Mouse (Mus musculus) neural tube, embryonic 13.5 days (tissue): ENCODE results near the gene Secisbp2. TPM values are rescaled to one million over a fixed set of nuclear protein-coding genes. Genes with fewer than 3 reads are reported as not detected.

Experiments used
- ATAC-seq: fragments of 200-750 bp; cut with Nextera tagmentation; 2 replicates; pipeline ENCODE4 v1.8.0; 2017; ENCODE audit warnings: low read depth, mild to moderate bottlenecking, moderate TSS enrichment, moderate library complexity
- H3K27ac ChIP-seq: fragments of 300-500 bp; sonication (generic); replicated peaks from 2 replicates; pipeline ENCODE4 v1.5.1; 2015; ENCODE audit warnings: moderate library complexity, mild to moderate bottlenecking, inconsistent platforms
- H3K27me3 ChIP-seq: fragments of 300-500 bp; sonication (generic); 2 replicates; pipeline ENCODE4 v1.6.1; 2015; ENCODE audit warnings: mild to moderate bottlenecking, inconsistent platforms
- H3K36me3 ChIP-seq: fragments of 300-500 bp; sonication (generic); 2 replicates; pipeline ENCODE4 v1.6.1; 2015; ENCODE audit warnings: mild to moderate bottlenecking, inconsistent platforms
- H3K4me1 ChIP-seq: fragments of 300-500 bp; sonication (generic); replicated peaks from 2 replicates; pipeline ENCODE4 v1.6.1; 2015; ENCODE audit warnings: inconsistent platforms
- H3K4me2 ChIP-seq: fragments of 300-500 bp; sonication (generic); 2 replicates; pipeline ENCODE4 v1.6.1; 2015; ENCODE audit warnings: inconsistent platforms, mild to moderate bottlenecking, moderate library complexity
- H3K4me3 ChIP-seq: fragments of 300-500 bp; sonication (generic); 2 replicates; pipeline ENCODE4 v1.5.1; 2015; ENCODE audit warnings: mild to moderate bottlenecking, inconsistent platforms
- H3K9ac ChIP-seq: fragments of 300-500 bp; sonication (generic); 2 replicates; pipeline ENCODE4 v1.6.1; 2015; ENCODE audit warnings: moderate library complexity, mild to moderate bottlenecking, inconsistent platforms
- H3K9me3 ChIP-seq: fragments of 300-500 bp; sonication (generic); 2 replicates; pipeline ENCODE4 v1.6.1; 2016; ENCODE audit warnings: inconsistent platforms
- WGBS: fragments of 180-500 bp; shearing (Covaris S2); methylation state at CpG from one replicate; pipeline ENCODE4 v1.1.7; 2015; 5-methylcytosine and 5-hydroxymethylcytosine counted together
- polyA plus RNA-seq: library from polyadenylated mRNA; unstranded; fragments of >200 nt; fragmentation: Nextera tagmentation; extraction: Ambion mirVana; gene quantifications from 2 replicates; pipeline ENCODE4 v1.2.1, GENCODE M21; 2015

Gene Secisbp2
- polyA plus RNA-seq, 1 experiment from 2014 or later, result 38.1 TPM

GRCm38 (mm10) chr13:51698318-51698717, 46.8 kb downstream of the Secisbp2 start:
- no peaks in the 10 kb centered on the region for H3K27me3 ChIP-seq
- H3K9ac ChIP-seq, result no peak overlapping the region
- no peak overlapping the region for H3K27ac ChIP-seq
- no peak overlapping the region for H3K4me3 ChIP-seq
- no peaks in the 10 kb centered on the region for H3K4me1 ChIP-seq
- H3K9me3 ChIP-seq, result no peaks in the 10 kb centered on the region
- 88% methylated on average over 3 of the region's 3 CpGs for WGBS
- H3K36me3 ChIP-seq, result peaks cover 26% of the 10 kb centered on the region
- H3K4me2 ChIP-seq, result no peak overlapping the region
- ATAC-seq, result no peak

GRCm38 (mm10) chr13:51703893-51704292, 52.4 kb downstream of the Secisbp2 start:
- Histone ChIP-seq H3K9ac (no peak overlapping the region), H3K36me3 (peaks cover 28% of the 10 kb centered on the region), H3K27ac (no peak overlapping the region), H3K9me3 (no peaks in the 10 kb centered on the region), H3K27me3 (no peaks in the 10 kb centered on the region), H3K4me1 (peaks cover 10% of the 10 kb centered on the region), H3K4me3 (no peak overlapping the region), H3K4me2 (no peak overlapping the region)
- ATAC-seq, result no peak
- 85% methylated on average over 5 of the region's 5 CpGs for WGBS

DNA sequence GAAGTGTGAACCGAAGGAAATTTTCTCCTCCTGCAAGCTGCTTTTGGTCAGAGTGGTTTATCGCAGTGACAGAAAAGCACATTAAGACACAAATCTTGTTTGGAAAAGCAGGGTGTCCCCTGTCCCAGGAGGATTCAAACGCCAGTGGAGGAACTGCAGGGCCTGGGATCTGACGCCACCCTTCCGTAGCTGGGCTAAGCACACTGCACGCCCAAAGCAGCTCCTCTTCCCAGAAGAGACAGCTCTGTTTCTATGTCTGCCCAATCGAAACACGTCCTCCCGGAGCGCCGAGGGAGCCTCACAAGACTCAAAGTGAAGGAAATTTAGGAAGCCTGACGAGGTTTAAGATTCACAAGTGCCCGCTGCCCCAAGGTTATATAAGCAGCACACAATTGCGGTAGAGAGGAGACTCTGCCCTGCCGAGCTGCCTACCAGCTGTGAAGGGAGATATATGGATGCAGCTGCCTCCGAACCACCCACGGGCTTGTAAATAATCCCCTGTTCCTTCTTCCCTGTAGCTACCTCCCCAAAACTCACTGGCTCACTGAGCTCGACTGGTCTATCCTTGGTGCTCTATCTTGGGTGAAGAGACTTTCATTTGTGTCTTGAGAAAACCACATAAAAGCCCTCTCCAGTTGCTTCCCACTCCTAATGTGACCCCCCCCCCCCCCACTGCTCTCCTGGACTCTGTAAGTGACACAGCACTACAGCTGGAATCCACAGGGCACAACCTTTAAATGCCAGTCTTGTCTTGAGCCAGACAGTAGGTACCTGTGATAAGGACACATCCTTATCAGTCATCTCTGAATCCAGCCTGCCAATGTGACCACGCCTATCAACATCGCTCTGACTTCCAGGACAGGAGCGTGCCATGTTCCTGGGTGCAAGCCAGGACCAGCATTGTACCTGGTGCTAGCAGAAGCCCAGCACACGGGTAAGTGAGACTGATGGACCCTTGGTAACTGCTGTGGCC, 54.7 kb downstream of the Secisbp2 start:
- 56% methylated on average over 22 of the region's 22 CpGs for WGBS
- Histone ChIP-seq H3K9ac (no peak overlapping the region), H3K4me2 (no peak overlapping the region), H3K27me3 (no peaks in the 10 kb centered on the region), H3K27ac (0 out of 2 replicates have a peak overlapping the region, but pooled peaks have one; percentile 38), H3K4me3 (no peak overlapping the region), H3K36me3 (peaks cover 39% of the 10 kb centered on the region), H3K9me3 (no peaks in the 10 kb centered on the region), H3K4me1 (peaks cover 10% of the 10 kb centered on the region)
- ATAC-seq, result no peak

GRCm38 (mm10) chr13:51710738-51711137, 59.2 kb downstream of the Secisbp2 start:
- Histone ChIP-seq H3K4me2 (no peak overlapping the region), H3K9me3 (no peaks in the 10 kb centered on the region), H3K4me3 (no peak overlapping the region), H3K9ac (no peak overlapping the region), H3K36me3 (peaks cover 40% of the 10 kb centered on the region), H3K4me1 (peaks cover 10% of the 10 kb centered on the region), H3K27me3 (no peaks in the 10 kb centered on the region), H3K27ac (no peak overlapping the region)
- 80% methylated on average over 7 of the region's 7 CpGs for whole genome bisulfite sequencing
- no peak for ATAC-seq

- Histone ChIP-seq H3K4me3 (no peak overlapping the region), H3K4me1 (no peaks in the 10 kb centered on the region), H3K4me2 (no peak overlapping the region), H3K27me3 (no peaks in the 10 kb centered on the region), H3K9ac (no peak overlapping the region), H3K27ac (no peak overlapping the region), H3K36me3 (peaks cover 40% of the 10 kb centered on the region), H3K9me3 (no peaks in the 10 kb centered on the region)
- 95% methylated on average over 8 of the region's 8 CpGs for WGBS
- ATAC-seq, result no peak
Observed at GRCm38 (mm10) chr13:51712022-51712421, 60.5 kb downstream of the Secisbp2 start.

DNA sequence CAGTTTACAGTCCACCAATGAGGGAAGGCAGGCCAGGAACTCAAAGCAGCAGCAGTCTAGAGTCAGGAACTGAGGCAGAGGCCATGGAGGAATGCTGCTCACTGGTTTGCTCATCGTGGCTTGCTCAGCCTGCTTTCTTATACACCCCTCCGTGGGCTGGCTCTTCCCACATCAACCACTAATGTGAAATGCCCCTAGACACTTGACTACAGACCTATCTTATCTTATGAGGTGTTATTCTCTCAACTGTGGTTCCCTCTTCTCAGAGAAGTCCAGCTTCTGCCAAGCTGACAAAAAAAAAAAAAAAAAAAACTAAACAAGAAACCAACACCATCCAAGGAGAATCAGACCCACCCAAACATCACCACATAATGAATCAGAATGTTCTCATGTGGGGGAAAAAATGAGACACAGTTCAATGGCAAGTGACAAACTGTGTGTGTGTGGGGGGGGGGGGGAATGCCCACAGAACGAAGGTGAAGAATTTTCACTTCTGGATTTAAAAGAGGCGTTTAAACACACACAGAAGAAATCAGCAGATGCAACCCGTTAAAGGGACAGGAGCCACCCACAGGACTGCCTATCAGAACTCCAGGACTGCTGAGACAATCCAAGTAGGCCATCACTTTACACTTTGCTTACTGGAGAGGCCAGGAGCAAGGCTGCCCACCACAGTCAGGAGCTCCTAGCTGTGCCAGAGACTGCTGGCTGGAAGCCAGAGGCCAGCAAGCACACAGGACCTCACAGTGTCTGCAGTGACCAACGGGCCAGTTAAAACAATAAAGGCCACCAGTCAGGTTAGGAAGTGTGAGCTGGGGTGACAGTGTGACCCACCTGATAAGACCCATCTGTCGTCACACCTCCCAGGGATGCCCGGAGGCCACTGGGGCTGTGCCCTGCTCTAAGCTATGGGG, 65.1 kb downstream of the Secisbp2 start:
- no peaks in the 10 kb centered on the region for H3K27me3 ChIP-seq
- no peaks in the 10 kb centered on the region for H3K9me3 ChIP-seq
- no peak overlapping the region for H3K27ac ChIP-seq
- H3K4me1 ChIP-seq, result no peaks in the 10 kb centered on the region
- H3K4me2 ChIP-seq, result no peak overlapping the region
- WGBS, result 90% methylated on average over 8 of the region's 8 CpGs
- H3K36me3 ChIP-seq, result peaks cover 28% of the 10 kb centered on the region
- no peak overlapping the region for H3K4me3 ChIP-seq
- ATAC-seq, result no peak
- no peak overlapping the region for H3K9ac ChIP-seq

GRCm38 (mm10) chr13:51719256-51719655, 67.8 kb downstream of the Secisbp2 start:
- H3K36me3 ChIP-seq, result peaks cover 16% of the 10 kb centered on the region
- 87% methylated on average over 3 of the region's 3 CpGs for WGBS

DNA sequence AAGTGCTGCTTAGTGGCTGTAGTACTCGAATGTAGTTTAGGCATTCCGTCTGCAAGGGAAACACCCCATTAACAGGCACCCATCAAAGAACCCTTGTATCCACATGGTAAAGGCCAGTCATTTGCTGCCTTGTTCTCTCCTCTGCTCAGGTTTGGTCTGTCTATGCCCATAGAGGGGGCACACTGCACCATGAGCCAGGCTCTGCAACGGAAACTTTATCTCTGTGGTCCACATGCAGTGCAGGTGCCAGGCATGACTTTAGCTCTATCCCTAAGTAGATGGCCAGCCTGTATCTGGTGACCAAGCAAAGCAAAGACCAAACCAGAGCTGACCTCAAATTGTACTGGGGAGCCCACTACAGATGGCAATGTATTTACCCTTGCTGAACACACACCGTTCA, 69.1 kb downstream of the Secisbp2 start:
- Histone ChIP-seq H3K4me2 (no peak overlapping the region), H3K4me3 (no peak overlapping the region), H3K36me3 (peaks cover 10% of the 10 kb centered on the region; the same call in 1 of the 2 replicates), H3K27me3 (no peaks in the 10 kb centered on the region), H3K9ac (no peak overlapping the region), H3K9me3 (no peaks in the 10 kb centered on the region), H3K27ac (no peak overlapping the region), H3K4me1 (no peaks in the 10 kb centered on the region)
- 84% methylated on average over 4 of the region's 4 CpGs for WGBS
- ATAC-seq, result no peak

More at GRCm38 (mm10) chr13:51719256-51719655, 67.8 kb downstream of the Secisbp2 start:
- no peaks in the 10 kb centered on the region for H3K4me1 ChIP-seq
- H3K9ac ChIP-seq, result no peak overlapping the region
- no peak overlapping the region for H3K4me2 ChIP-seq
- no peak overlapping the region for H3K4me3 ChIP-seq
- no peaks in the 10 kb centered on the region for H3K27me3 ChIP-seq
- H3K27ac ChIP-seq, result no peak overlapping the region
- H3K9me3 ChIP-seq, result no peaks in the 10 kb centered on the region
- ATAC-seq, result no peak

DNA sequence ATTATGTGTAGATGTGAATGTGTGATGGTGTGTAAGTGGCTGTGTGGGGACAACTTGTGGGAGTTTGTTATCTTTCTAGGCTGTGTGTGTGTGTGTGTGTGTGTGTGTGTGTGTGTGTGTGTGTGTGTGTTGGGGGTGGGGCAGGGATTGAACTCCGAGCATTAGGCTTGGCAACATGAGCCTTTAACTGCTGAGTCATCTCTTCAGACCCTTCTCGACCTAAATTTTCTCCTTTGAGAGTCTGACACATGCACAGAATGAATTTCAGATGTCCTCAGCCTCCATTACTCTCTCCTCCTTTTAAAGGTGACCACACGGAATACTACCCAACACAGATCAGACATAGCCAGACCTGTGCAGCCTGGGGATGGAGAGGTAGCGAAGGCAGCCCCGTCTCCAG, 71.6 kb downstream of the Secisbp2 start:
- no peak for ATAC-seq
- H3K27me3 ChIP-seq, result no peaks in the 10 kb centered on the region
- no peak overlapping the region for H3K27ac ChIP-seq
- H3K4me3 ChIP-seq, result no peak overlapping the region
- no peaks in the 10 kb centered on the region for H3K9me3 ChIP-seq
- peaks cover 10% of the 10 kb centered on the region; the same call in 1 of the 2 replicates for H3K36me3 ChIP-seq
- H3K9ac ChIP-seq, result no peak overlapping the region
- H3K4me2 ChIP-seq, result no peak overlapping the region
- peaks cover 7% of the 10 kb centered on the region for H3K4me1 ChIP-seq
- 83% methylated on average over 5 of the region's 5 CpGs for WGBS

GRCm38 (mm10) chr13:51724566-51724965, 73.1 kb downstream of the Secisbp2 start:
- H3K27ac ChIP-seq, result no peak overlapping the region
- peaks cover 20% of the 10 kb centered on the region for H3K4me1 ChIP-seq
- H3K9me3 ChIP-seq, result no peaks in the 10 kb centered on the region
- WGBS, result 82% methylated on average over 6 of the region's 6 CpGs
- H3K9ac ChIP-seq, result no peak overlapping the region
- no peak for ATAC-seq
- no peak overlapping the region for H3K4me2 ChIP-seq
- 0 out of 2 replicates have a peak, but pooled peaks cover 3% of the 10 kb centered on the region for H3K36me3 ChIP-seq
- H3K4me3 ChIP-seq, result no peak overlapping the region
- no peaks in the 10 kb centered on the region for H3K27me3 ChIP-seq

DNA sequence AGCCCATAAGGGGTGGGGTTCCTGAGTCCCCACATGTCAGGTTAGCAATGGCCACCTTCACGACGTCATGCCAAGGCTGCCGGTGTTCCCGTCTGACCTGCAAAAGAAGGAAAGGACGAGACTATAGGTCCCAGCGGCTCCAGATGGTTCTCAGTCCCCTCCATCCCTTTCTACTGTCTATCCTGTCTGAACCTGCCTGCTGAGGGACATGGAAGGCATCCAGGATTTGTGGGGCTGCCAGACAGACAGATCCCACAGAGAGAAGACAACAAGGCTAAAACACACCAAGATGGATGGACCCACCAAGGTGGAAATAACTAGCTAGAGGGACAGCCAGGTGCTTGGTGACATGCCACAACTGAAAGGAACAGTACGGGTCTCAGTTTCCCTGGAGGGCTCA, 73.9 kb downstream of the Secisbp2 start:
- H3K4me1 ChIP-seq, result peaks cover 29% of the 10 kb centered on the region
- 81% methylated on average over 7 of the region's 7 CpGs for WGBS
- H3K27ac ChIP-seq, result no peak overlapping the region
- no peak overlapping the region for H3K4me3 ChIP-seq
- H3K4me2 ChIP-seq, result no peak overlapping the region
- no peaks in the 10 kb centered on the region for H3K27me3 ChIP-seq
- ATAC-seq, result no peak
- H3K36me3 ChIP-seq, result no peaks in the 10 kb centered on the region
- H3K9ac ChIP-seq, result no peak overlapping the region
- no peaks in the 10 kb centered on the region for H3K9me3 ChIP-seq
